Mouse (Mus musculus) urinary bladder, postnatal 36 days (tissue): Measurements from ENCODE around the gene Dynll2.
A peak's percentile ranks its signal among the peaks of the same experiment; 100 is the strongest.
"Not testable (repeated sequence)": the region's sequence is repeated elsewhere in the genome, so short reads cannot be mapped to it uniquely, and the experiment has no call there.

ENCODE experiments used
- DNase-seq, 2 experiments: peaks; one replicate each; pipeline ENCODE4 v3.0.0; 2022; ENCODE audit warnings: low spot score in 2 of 2, mixed read lengths in 1 of 2

The Dynll2 gene

DNA sequence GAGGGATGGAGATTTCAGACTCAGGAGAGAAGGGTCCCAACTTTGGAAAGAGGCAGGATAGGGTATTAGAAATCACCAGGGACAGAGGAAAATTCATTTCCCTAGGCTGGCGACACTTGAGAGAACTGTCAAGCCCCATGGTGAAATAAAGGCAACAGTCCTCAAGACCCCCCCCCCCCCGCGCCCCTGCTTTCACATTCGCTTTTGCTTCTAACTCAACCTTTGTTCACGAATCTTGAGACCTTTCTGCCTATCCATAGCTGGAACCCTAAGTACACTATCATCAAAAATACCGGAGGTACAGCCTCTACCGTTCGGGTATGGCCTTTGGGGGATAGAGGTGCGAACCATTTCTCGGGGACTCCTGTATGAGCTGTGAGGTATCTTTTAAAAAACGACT lies 528 bp upstream of the Dynll2 start:
- no peak for DNase-seq

GRCm38 (mm10) chr11:87986141-87986741 lies 1.1 kb downstream of the Dynll2 start:
- peak; percentile 43 to 73 for DNase-seq

GRCm38 (mm10) chr11:87985643-87986042 lies 1.7 kb downstream of the Dynll2 start:
- no peak for DNase-seq

- DNase-seq: no peak
Measured at GRCm38 (mm10) chr11:87984571-87984970, 2.8 kb downstream of the Dynll2 start.

DNA sequence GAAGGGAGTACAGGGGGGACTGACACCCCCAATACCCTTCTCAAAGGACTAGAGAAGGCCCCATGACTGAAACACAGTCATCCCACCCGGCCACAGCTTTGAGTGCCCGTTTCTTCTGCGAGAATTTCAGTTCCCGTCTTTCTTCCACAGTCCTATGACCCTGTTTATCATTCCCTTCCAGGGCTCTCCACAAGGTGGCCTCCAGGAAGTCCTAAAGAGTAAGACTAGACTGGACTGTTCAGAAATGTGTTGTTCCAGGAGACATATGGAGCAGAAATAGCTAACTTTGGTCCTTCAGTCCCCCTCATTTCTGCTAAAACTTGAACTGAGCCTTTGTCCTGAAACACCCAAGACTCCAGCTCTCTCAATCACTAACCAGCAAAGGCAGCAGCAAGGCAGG lies 8.4 kb downstream of the Dynll2 start:
- no peak for DNase-seq

DNA sequence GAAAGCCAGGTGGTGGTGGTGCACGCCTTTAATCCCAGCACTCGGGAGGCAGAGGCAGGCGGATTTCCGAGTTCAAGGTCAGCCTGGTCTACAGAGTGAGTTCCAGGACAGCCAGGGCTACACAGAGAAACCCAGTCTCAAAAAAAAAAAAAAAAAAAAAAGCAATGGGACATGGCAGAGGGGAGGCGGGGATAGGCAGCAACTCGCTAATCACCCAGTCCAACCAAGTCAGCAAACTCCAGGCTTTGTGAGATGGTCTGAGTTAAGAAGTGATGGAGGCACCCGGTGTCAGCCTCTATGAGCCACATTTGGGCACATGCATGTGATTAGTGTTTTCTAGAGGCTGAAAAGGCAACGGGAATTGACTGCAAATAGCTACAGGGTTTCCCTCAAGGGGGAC lies 10.3 kb downstream of the Dynll2 start:
- not testable (repeated sequence) for DNase-seq

DNA sequence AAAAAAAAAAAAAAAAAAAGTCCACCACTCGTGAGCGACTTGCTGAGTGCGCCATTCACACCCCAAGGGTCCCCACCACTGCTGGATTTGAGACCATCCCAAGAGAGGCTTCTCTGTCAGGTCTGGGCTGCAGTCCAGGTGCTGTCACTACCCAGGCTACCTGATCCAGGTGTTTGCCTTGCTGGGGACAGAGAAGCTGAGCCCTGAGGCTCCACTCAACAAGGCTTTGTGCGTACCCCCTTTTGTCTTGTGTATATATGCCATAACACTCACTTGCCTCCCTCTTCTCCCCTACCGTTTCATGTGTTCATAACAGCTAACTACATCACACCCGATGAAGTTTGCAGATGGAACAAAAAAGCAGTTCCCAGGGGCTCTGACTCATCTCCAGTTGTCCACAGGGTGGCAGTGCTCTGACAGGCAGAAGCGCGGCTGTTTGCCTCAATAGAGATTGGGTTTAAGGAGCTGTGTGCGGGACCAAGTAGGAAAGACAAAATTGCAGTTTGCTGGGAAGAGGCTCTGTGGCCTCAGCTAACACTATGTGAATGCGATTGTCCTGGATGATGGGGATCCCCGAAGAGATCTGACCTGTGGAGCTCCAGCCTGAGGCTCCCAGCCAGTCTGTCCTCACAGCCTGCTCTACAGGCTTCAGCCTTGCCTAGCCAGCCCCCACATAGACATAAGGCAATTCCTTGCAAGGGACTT lies 12.7 kb downstream of the Dynll2 start:
- DNase-seq: peak; percentile 36 to 56

DNA sequence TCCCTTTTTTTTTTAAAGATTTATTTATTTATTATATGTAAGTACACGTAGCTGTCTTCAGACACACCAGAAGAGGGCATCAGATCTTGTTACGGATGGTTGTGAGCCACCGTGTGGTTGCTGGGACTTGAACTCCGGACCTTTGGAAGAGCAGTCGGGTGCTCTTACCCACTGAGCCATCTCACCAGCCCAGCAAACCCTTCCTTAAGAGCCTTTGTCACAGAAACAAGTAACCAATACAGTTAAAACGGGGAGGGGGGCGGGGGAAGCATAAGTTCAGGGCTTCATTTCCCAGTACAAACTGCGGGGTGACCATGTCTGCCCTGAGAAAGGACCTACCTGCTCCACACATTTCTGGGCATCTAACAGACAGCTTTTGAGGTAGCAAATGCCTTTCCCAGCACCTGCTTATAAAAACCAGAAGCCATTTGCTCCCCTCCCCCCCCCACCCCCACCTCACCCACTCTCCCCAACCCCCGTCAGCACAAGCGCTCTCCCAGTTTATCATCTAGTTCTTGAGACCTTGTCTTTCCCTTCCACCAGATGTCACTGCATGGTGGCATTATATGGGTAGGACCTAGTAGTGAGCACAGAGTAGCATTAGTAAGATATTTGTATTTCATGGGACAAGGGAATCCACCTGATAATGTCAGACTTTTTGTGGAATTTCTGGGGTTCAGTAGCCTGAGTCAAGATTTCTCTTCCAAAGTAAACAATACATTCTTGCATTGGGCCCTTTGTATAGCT lies 13.6 kb downstream of the Dynll2 start:
- no peak for DNase-seq

DNA sequence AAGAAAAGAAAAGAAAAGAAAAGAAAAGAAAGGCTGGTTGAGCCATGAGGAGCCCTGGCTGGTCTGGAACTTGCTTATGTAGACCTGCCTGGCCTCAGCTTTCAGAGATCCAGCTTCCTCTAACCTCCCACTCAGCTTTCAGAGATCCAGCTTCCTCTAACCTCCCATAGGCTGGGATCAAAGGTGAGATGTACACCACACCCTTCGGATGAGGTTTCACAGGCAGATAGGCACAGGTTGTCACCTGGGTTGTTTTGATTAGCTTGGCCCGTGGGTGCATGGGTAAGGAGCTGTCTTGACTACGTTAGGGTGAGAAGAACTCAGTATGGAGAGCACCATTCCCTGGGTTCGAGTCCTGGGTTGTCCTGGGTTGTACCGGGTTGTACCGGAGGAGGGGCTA lies 14.5 kb downstream of the Dynll2 start:
- no peak for DNase-seq

- no peak for DNase-seq
Measured at GRCm38 (mm10) chr11:87968356-87969122, 18.8 kb downstream of the Dynll2 start.

GRCm38 (mm10) chr11:87967692-87968289 lies 19.5 kb downstream of the Dynll2 start:
- DNase-seq: peak; percentile 85

GRCm38 (mm10) chr11:87966214-87966613 lies 21.1 kb downstream of the Dynll2 start:
- peak in 1 of 2 experiments; percentile 33 for DNase-seq

- DNase-seq: no peak
Measured at GRCm38 (mm10) chr11:87965293-87965692, 22.0 kb downstream of the Dynll2 start.

DNA sequence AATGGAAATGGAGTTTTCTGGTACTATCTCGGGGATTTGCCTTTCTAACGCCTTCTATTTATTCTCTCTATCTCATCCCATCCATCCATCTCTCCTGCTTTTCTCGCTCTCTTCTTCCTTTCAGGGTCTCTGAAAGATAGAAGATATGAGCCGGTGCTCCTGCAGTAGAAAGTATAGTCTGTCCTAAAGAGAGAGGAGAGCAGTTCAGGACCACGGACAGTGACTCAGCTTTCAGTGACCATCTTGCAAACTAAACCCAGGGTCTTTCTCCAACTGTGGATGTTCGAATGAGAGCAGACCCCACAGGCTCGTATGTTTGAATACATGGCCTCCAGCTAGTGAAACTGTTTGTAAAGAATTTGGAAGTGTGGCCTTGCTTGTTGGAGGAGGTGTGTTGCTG lies 30.3 kb downstream of the Dynll2 start:
- DNase-seq: no peak

DNA sequence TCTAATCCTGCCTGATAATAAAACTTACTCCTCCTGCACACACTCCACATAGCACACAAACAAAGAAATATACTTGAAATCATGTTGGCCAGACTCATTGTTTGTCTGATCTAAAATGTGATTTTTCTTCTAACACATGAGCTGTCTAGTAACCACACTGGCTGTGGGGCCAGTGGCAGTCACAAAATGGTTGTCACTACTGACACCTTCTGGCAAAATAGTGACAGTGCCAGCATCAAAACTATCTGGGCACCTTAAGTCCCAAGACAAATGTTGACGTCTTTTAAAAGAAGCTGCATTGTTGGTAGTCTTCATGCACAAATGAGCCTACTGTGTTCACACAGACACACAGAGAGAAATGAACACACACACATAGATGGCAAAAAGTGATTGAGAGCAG lies 32.2 kb downstream of the Dynll2 start:
- DNase-seq: no peak

DNA sequence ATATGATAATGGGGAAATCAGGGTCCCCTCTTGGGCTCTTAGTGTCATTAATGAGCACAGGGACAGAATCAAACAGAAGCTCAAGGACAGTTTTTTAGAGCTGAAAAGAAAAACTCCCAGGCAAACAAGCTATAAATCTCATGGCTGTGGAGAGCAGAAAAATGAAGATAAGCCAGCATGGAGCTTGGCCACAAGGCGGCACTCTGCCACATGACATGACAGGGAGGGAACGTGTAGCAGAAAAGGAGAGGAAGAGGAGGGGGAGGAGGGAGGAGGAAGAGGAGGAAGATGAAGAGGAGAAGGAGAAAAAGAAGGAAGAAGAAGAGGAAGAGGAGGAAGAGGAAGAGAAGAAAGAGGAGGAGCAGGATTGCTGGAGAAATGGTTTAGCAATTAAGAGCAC lies 37.3 kb downstream of the Dynll2 start:
- DNase-seq: no peak

DNA sequence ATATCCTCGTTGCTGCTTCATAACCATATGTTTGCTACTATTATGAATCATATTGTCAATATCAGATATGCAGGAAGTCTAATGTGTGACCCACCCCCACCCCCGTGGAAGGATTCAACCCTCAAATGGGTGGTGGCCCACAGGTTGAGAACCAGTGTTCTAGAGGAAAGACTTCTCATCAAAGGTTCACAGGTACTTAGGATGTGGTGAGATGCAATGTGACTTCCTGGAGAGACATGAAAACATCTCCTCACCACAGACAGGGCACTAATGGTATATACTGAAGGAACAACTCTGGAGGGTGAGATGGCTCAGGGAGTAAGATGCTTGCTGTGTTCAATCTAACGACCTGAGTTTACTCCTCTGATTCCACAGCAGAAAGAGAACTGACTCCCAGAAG lies 51.9 kb downstream of the Dynll2 start:
- DNase-seq: no peak

GRCm38 (mm10) chr11:87933731-87934130 lies 53.6 kb downstream of the Dynll2 start:
- DNase-seq: no peak

DNA sequence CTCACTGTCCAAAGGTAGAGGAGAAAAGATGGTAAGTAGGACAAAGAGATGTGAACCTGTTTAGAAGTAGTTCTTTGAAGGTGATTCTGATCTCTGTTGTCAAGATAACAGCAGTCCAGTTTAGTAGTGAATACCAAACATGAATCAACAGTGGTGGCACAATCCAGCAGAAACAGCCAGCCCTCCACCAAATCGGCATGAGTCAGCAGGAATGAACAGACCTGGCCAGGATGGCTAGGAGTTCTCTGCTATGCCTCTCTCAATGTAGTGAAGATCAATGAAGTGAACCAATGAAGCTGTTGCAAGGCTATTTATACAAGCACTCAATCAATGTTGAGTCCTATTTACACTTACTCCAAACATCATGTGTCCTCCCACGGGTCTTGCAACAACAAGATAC lies 57.0 kb downstream of the Dynll2 start:
- no peak for DNase-seq
